Mouse (Mus musculus) liver, embryonic 14.5 days (tissue): Measurements from ENCODE around the gene Gimap4.

Experiments
- CTCF ChIP-seq: IDR thresholded peaks from 2 replicates; pipeline ENCODE4 v1.5.1; 2016; ENCODE audit warnings: antibody characterized with exemption, low read depth, control low read depth
- EP300 ChIP-seq: IDR thresholded peaks from 2 replicates; pipeline ENCODE4 v1.6.1; 2016; ENCODE audit warnings: antibody characterized with exemption, low read depth

DNA sequence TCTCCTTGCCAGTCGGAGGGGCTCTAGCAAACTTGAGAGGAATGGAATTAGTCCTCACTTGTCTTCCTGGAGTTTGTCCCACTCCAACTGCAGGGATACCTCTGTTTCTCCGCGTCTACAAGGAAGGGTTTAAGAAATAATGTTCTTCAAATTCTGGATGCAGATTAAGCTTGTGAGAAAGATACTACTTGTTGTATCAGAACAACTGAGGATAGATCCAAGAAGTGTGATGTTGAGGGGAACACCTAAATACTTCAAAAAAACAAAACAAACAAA is 55.4 kb downstream of the Gimap4 start:
- TF ChIP-seq CTCF (no peak), EP300 (no peak)
